Mouse (Mus musculus) hindbrain, embryonic 14.5 days (tissue): ENCODE data around the gene Gpnmb. TPM values are rescaled to one million over a fixed set of nuclear protein-coding genes. Genes with fewer than 3 reads are reported as not detected.

Source experiments
- ATAC-seq: fragments of 200-750 bp; cut with Nextera tagmentation; 2 replicates; pipeline ENCODE4 v1.8.0; 2017; ENCODE audit warnings: moderate number of reproducible peaks, mild to moderate bottlenecking, moderate TSS enrichment, moderate library complexity; ENCODE audit not compliant: low FRiP score
- DNase-seq: peaks from one replicate; pipeline ENCODE4 v3.0.0-alpha.2; 2015; ENCODE audit warnings: low spot score
- H3K27ac ChIP-seq: fragments of 300-500 bp; sonication (generic); 2 replicates; pipeline ENCODE4 v1.5.1; 2014; ENCODE audit warnings: mild to moderate bottlenecking, moderate library complexity
- H3K27me3 ChIP-seq: fragments of 300-500 bp; sonication (generic); 2 replicates; pipeline ENCODE4 v1.6.1; 2014; ENCODE audit warnings: mild to moderate bottlenecking, low read length, mixed read lengths; ENCODE audit not compliant: control insufficient read depth, insufficient read depth
- H3K36me3 ChIP-seq: fragments of 300-500 bp; sonication (generic); replicated peaks from 2 replicates; pipeline ENCODE4 v1.6.1; 2014; ENCODE audit not compliant: control insufficient read depth, insufficient read depth
- H3K4me1 ChIP-seq: fragments of 300-500 bp; sonication (generic); replicated peaks from 2 replicates; pipeline ENCODE4 v1.6.1; 2014; ENCODE audit warnings: antibody characterized with exemption, low read length, mixed read lengths; ENCODE audit not compliant: control insufficient read depth, insufficient read depth
- H3K4me2 ChIP-seq: fragments of 300-500 bp; sonication (generic); replicated peaks from 2 replicates; pipeline ENCODE4 v1.6.1; 2014; ENCODE audit warnings: mild to moderate bottlenecking, moderate library complexity
- H3K4me3 ChIP-seq: fragments of 300-500 bp; sonication (generic); replicated peaks from 2 replicates; pipeline ENCODE4 v1.5.1; 2014; ENCODE audit warnings: mild to moderate bottlenecking, low read length
- H3K9ac ChIP-seq: fragments of 300-500 bp; sonication (generic); 2 replicates; pipeline ENCODE4 v1.6.1; 2014
- H3K9me3 ChIP-seq: fragments of 300-500 bp; sonication (generic); 2 replicates; pipeline ENCODE4 v1.6.1; 2016; ENCODE audit warnings: low read length; ENCODE audit not compliant: control insufficient read depth
- WGBS: fragments of 180-500 bp; shearing (Covaris S2); extraction: QIAGEN DNeasy Blood & Tissue Kit; methylation state at CpG from one replicate; pipeline ENCODE4 v1.1.7; 2014; 5-methylcytosine and 5-hydroxymethylcytosine counted together
- polyA plus RNA-seq: library from polyadenylated mRNA; unstranded; fragments of >200 nt; fragmentation: Nextera tagmentation; extraction: Ambion mirVana; gene quantifications from 2 replicates; pipeline ENCODE4 v1.2.1, GENCODE M21; 2014

The Gpnmb gene
- polyA plus RNA-seq, 1 experiment from 2014 or later, result 0.32 TPM

DNA sequence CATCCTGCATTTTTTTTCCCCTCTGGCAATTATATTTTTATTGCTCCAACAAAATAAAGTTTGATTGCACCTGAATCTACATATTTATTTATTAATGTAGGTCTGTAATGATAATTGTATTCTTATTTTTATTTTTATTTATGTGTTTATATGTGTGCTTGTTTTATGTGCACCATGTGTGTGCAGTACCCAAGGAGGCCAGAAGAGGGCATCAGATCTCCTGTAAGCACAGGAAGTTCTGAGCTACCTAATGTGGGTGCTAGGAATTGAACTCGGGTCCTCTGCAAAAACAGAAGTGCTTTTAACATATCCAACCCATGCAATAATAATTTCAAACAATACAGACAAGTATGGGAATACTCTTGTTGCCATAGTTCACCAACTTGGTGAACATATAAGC lies 26.7 kb upstream of the Gpnmb start:
- H3K4me2 ChIP-seq, result no peak overlapping the region
- no peak overlapping the region for H3K4me3 ChIP-seq
- 86% methylated on average over 1 of the region's 1 CpGs for WGBS
- H3K27ac ChIP-seq, result no peak overlapping the region
- no peaks in the 10 kb centered on the region for H3K4me1 ChIP-seq
- H3K9me3 ChIP-seq, result no peaks in the 10 kb centered on the region
- peaks cover 3% of the 10 kb centered on the region; the same call in 1 of the 2 replicates for H3K27me3 ChIP-seq
- H3K36me3 ChIP-seq, result no peaks in the 10 kb centered on the region
- DNase-seq, result no peak
- H3K9ac ChIP-seq, result no peak overlapping the region
- ATAC-seq, result no peak

DNA sequence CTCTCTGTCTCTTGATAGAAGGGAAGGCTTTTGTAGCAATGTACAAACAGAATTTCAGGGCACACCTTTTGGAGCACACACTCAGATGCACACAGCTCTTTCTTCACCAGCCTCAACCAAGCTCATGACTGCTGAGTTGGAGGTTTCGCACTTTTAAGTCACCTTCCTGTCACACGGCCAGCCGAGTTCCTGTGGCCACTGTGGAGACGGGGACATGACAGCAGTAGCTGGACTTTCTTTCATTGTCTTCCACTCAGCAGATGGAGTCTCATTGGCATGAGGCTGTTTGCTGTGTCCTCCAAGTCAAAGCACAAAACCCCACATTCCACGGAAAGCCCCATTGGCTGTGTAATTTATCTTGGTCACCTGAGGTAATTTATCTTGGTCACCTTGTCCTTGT lies 25.2 kb upstream of the Gpnmb start:
- WGBS, result 85% methylated on average over 5 of the region's 5 CpGs
- H3K27ac ChIP-seq, result no peak overlapping the region

DNA sequence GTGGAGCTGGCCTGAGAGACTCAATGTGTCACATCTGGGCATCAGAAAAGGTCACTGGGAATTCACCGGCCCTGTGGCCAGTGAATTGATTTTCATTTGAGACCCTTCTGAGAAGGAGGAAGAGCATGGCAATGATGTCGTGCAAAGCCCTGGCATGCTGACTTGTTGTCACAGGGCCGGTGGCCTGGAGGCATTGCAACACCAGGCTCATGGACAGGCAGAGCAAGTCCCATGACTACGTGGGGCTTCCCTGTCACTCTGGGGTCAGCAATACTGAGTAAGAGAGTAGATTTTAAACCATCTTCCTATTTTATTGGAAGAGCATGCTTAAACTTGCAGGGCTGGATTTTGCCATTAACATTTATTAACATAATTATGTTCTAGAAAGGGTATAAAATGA lies 23.3 kb upstream of the Gpnmb start:
- DNase-seq, result no peak
- no peaks in the 10 kb centered on the region for H3K36me3 ChIP-seq
- no peak overlapping the region for H3K4me3 ChIP-seq
- no peak for ATAC-seq
- 79% methylated on average over 4 of the region's 4 CpGs for WGBS
- peaks cover 3% of the 10 kb centered on the region; the same call in 1 of the 2 replicates for H3K27me3 ChIP-seq
- no peaks in the 10 kb centered on the region for H3K9me3 ChIP-seq
- no peaks in the 10 kb centered on the region for H3K4me1 ChIP-seq
- no peak overlapping the region for H3K4me2 ChIP-seq
- no peak overlapping the region for H3K9ac ChIP-seq
- H3K27ac ChIP-seq, result no peak overlapping the region

More for the DNA sequence above, 25.2 kb upstream of the Gpnmb start:
- Histone ChIP-seq H3K9ac (no peak overlapping the region), H3K27me3 (peaks cover 3% of the 10 kb centered on the region; the same call in 1 of the 2 replicates), H3K9me3 (no peaks in the 10 kb centered on the region), H3K4me2 (no peak overlapping the region), H3K4me1 (no peaks in the 10 kb centered on the region), H3K36me3 (no peaks in the 10 kb centered on the region), H3K4me3 (no peak overlapping the region)
- DNase-seq (no peak), ATAC-seq (no peak)

DNA sequence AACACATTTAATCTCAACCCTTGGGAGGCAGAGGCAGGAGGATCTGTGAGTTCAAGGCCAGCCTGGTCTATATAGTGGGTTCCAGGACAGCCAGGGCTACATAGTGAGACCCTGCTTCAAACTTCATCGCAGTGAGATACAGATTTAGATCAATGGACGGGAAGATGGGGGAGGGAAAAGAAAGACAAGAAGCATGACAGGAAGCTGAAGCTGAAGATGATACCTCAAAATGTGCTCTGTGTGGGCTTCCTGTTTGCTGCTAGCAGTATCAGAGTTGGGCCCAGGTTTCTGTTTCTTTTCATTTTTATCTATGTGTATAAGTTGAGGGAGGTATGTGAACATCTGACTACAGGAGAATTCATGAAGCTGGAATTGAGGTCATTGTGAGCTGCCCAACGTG lies 22.9 kb upstream of the Gpnmb start:
- Histone ChIP-seq H3K36me3 (no peaks in the 10 kb centered on the region), H3K9me3 (no peaks in the 10 kb centered on the region), H3K4me2 (no peak overlapping the region), H3K27me3 (peaks cover 3% of the 10 kb centered on the region; the same call in 1 of the 2 replicates), H3K4me3 (no peak overlapping the region), H3K27ac (no peak overlapping the region), H3K4me1 (no peaks in the 10 kb centered on the region), H3K9ac (no peak overlapping the region)
- ATAC-seq, result no peak
- 88% methylated on average over 3 of the region's 3 CpGs for WGBS
- DNase-seq, result no peak

DNA sequence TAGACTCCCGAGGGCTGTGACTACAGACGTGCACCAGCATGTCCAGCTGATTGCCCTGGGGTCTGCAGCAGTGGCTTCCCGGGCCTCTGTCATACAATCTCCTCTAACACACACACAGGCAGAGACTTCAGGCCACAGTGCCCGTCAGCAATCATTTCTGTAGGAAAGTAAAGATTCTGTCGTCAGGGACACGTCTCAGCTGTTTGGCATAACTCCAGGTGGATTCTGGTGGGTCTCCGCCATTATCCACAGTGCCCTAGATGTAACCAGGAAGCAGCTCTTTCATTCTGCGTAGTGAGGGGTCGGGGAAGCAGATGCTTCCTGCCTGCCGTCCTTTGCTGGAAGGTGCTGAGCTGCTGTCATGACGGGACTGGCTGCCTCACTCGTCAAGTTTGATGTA lies 19.2 kb upstream of the Gpnmb start:
- Histone ChIP-seq H3K27ac (no peak overlapping the region), H3K36me3 (no peaks in the 10 kb centered on the region), H3K9me3 (no peaks in the 10 kb centered on the region), H3K4me3 (no peak overlapping the region), H3K4me2 (no peak overlapping the region), H3K27me3 (no peaks in the 10 kb centered on the region), H3K9ac (no peak overlapping the region), H3K4me1 (0 out of 2 replicates have a peak, but pooled peaks cover 4% of the 10 kb centered on the region)
- no peak for DNase-seq
- 69% methylated on average over 12 of the region's 12 CpGs for WGBS
- ATAC-seq, result no peak; the same call in 1 of the 2 replicates

DNA sequence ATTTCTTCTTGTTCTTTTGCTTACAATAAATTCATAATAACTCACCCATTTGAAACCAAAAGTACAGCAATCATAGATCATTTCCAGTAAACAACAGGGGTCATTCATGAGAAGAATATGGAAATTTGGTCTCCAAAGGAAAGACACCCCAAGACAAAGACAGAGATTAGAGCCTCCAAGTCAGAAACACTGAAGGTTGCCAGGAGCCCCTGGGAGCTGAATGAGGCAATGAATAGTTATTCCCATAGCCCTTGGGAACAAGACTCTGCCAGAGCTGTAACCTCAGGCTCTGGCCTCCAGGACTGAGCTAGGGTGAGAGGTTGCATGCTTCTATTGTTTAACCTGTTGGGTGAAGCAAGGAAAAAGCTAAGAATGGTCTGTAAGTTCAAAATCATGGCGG lies 17.0 kb upstream of the Gpnmb start:
- no peak for ATAC-seq
- H3K27me3 ChIP-seq, result no peaks in the 10 kb centered on the region
- no peaks in the 10 kb centered on the region for H3K9me3 ChIP-seq
- no peak overlapping the region for H3K4me2 ChIP-seq
- no peak overlapping the region for H3K4me3 ChIP-seq
- WGBS, result 100% methylated on average over 1 of the region's 1 CpGs
- no peaks in the 10 kb centered on the region for H3K36me3 ChIP-seq
- H3K27ac ChIP-seq, result no peak overlapping the region
- 0 out of 2 replicates have a peak, but pooled peaks cover 4% of the 10 kb centered on the region for H3K4me1 ChIP-seq
- DNase-seq, result no peak
- H3K9ac ChIP-seq, result no peak overlapping the region

DNA sequence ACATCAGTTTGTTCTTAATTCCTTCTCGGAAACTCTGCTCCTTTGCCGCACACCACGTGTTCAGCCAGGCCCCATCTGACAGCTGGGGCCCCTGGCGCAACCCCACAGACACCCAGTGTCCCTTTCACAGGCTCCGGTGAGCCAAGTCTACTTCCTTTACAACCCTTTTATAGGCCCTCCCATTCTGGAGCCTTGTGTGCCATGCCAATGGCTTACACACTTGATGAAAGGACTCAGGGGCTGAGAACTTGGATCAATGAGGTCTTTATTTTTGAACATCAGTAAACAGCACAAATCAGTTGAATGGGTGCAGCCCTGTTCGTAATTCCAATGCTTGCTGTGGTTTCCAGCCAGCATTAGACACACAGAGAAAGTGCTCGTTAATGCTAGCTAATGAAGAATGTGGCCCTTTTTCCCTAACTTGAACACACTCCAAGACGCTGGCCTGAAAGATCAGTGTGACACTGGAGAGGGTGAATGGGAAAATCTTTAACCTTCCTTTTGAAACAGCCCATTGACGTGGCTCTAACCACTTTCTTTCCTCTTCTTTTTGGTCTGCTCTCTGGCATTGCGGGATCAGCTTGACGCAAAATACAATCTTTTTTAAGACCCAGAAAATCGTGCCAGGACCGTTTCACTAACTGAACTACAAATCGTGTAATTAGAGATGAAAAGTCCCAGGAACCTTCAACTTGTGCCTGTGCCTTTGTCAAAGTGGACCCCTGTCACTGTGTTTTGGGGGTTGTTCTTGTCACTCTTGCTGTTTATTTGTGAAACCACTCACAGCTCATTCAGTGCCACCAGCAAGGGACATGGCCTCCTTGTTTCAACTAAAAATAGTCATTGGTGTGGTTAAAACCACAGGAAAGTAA lies 15.0 kb upstream of the Gpnmb start:
- no peak overlapping the region for H3K27ac ChIP-seq
- H3K36me3 ChIP-seq, result no peaks in the 10 kb centered on the region
- H3K27me3 ChIP-seq, result no peaks in the 10 kb centered on the region

DNA sequence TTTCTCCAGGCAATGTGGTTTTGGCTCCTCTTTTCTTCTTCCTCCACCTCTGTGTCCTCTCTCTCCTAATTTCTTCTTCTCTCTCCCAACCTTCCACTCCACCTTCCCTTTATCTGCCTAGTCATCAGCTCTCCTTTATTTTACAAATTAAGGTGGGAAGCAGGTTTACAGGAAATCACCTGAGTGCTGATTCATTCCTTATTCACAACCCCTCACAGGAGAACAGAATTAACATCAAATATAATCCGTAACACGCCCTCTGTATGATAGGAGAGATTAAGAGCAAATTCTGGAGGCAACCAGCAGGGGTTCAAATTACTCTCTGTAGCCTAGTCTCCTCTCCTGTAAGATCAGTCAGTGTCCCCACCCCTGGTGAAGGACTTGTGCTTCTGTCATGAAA lies 14.0 kb upstream of the Gpnmb start:
- DNase-seq (no peak), ATAC-seq (no peak)
- Histone ChIP-seq H3K9me3 (no peaks in the 10 kb centered on the region), H3K4me1 (0 out of 2 replicates have a peak, but pooled peaks cover 4% of the 10 kb centered on the region), H3K27me3 (no peaks in the 10 kb centered on the region), H3K4me3 (no peak overlapping the region), H3K4me2 (no peak overlapping the region), H3K9ac (no peak overlapping the region), H3K36me3 (no peaks in the 10 kb centered on the region), H3K27ac (no peak overlapping the region)
- WGBS, result 90% methylated on average over 2 of the region's 2 CpGs

More for the DNA sequence above, 15.0 kb upstream of the Gpnmb start:
- 0 out of 2 replicates have a peak, but pooled peaks cover 4% of the 10 kb centered on the region for H3K4me1 ChIP-seq
- DNase-seq, result no peak
- WGBS, result 65% methylated on average over 14 of the region's 14 CpGs
- H3K9ac ChIP-seq, result no peak overlapping the region
- ATAC-seq, result peak; percentile 82; the same call in 1 of the 2 replicates
- H3K4me3 ChIP-seq, result no peak overlapping the region
- H3K4me2 ChIP-seq, result no peak overlapping the region
- no peaks in the 10 kb centered on the region for H3K9me3 ChIP-seq

DNA sequence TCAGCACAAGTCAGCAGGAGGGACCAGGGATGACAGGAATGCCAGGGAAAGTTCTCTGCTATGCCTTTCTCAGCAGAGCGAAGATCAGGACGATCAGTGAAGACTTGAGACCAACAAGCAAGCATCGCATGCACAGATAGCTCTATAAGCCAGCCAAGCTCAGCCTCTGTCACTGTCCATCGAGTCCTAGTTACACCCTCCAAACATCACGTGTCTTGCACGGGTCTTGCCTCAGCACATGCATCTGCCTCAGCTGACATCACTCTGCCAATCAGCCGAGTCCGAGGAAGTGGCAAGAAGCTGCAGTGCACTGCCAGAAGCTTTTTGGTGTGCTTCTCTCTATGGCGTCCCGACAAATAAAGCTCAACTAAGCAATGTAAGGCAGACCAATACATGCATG lies 13.0 kb upstream of the Gpnmb start:
- Histone ChIP-seq H3K27ac (no peak overlapping the region), H3K9ac (no peak overlapping the region), H3K4me3 (no peak overlapping the region), H3K36me3 (no peaks in the 10 kb centered on the region), H3K27me3 (no peaks in the 10 kb centered on the region), H3K9me3 (no peaks in the 10 kb centered on the region), H3K4me2 (no peak overlapping the region), H3K4me1 (0 out of 2 replicates have a peak, but pooled peaks cover 4% of the 10 kb centered on the region)
- ATAC-seq, result no peak
- DNase-seq, result no peak
- 87% methylated on average over 10 of the region's 10 CpGs for WGBS
